Mouse (Mus musculus): ENCODE data around the gene 1700109H08Rik. TPM values are rescaled to one million over a fixed set of nuclear protein-coding genes. Genes with fewer than 3 reads are reported as not detected.
"Not testable (repeated sequence)": the region's sequence is repeated elsewhere in the genome, so short reads cannot be mapped to it uniquely, and the experiment has no call there.

The 1700109H08Rik gene
- total RNA-seq (2021): 1 to 10 TPM; 2.5 to 7.3 TPM

- no peak for DNase-seq (ENCODE audit: extremely low spot score in 1 of 2, low spot score in 1 of 2)
These were observed at the start of gene 1700109H08Rik for GRCm38 (mm10) chr5:3571266-3571665. 1700109H08Rik (plus strand) TSS chr5:3571566.

- no peak for DNase-seq (ENCODE audit: extremely low spot score in 1 of 2, low spot score in 1 of 2)
These were observed 49.6 kb upstream of the 1700109H08Rik start for GRCm38 (mm10) chr5:3521741-3522140.

GRCm38 (mm10) chr5:3522826-3523225 is 48.5 kb upstream of the 1700109H08Rik start:
- no peak for DNase-seq (ENCODE audit: extremely low spot score in 1 of 2, low spot score in 1 of 2)

GRCm38 (mm10) chr5:3527041-3527691 is 44.2 kb upstream of the 1700109H08Rik start:
- DNase-seq (ENCODE audit: extremely low spot score in 1 of 2, low spot score in 1 of 2): no peak

GRCm38 (mm10) chr5:3529585-3530189 is 41.7 kb upstream of the 1700109H08Rik start:
- DNase-seq (ENCODE audit: extremely low spot score in 1 of 2, low spot score in 1 of 2): no peak

- DNase-seq (ENCODE audit: extremely low spot score in 1 of 2, low spot score in 1 of 2): not testable (repeated sequence)
These were observed 39.3 kb upstream of the 1700109H08Rik start for GRCm38 (mm10) chr5:3532048-3532447.

GRCm38 (mm10) chr5:3536592-3537212 is 34.7 kb upstream of the 1700109H08Rik start:
- DNase-seq (ENCODE audit: extremely low spot score in 1 of 2, low spot score in 1 of 2): no peak

GRCm38 (mm10) chr5:3538505-3539472 is 32.6 kb upstream of the 1700109H08Rik start:
- DNase-seq (ENCODE audit: extremely low spot score in 1 of 2, low spot score in 1 of 2): no peak

- DNase-seq (ENCODE audit: extremely low spot score in 1 of 2, low spot score in 1 of 2): no peak
These were observed 29.5 kb upstream of the 1700109H08Rik start for GRCm38 (mm10) chr5:3541871-3542270.

GRCm38 (mm10) chr5:3543629-3544479 is 27.5 kb upstream of the 1700109H08Rik start, which contains the start of gene Fam133b:
Fam133b (plus strand) TSS chr5:3543833.
- DNase-seq (ENCODE audit: extremely low spot score in 1 of 2, low spot score in 1 of 2): peak; percentile 99 to 100

- DNase-seq (ENCODE audit: extremely low spot score in 1 of 2, low spot score in 1 of 2): no peak
These were observed 26.9 kb upstream of the 1700109H08Rik start for GRCm38 (mm10) chr5:3544480-3544769.

GRCm38 (mm10) chr5:3546226-3546625 is 25.1 kb upstream of the 1700109H08Rik start:
- DNase-seq (ENCODE audit: extremely low spot score in 1 of 2, low spot score in 1 of 2): no peak

GRCm38 (mm10) chr5:3551481-3551880 is 19.9 kb upstream of the 1700109H08Rik start:
- no peak for DNase-seq (ENCODE audit: extremely low spot score in 1 of 2, low spot score in 1 of 2)

GRCm38 (mm10) chr5:3554198-3554597 is 17.2 kb upstream of the 1700109H08Rik start:
- DNase-seq (ENCODE audit: extremely low spot score in 1 of 2, low spot score in 1 of 2): no peak

GRCm38 (mm10) chr5:3574825-3575224 is 3.5 kb downstream of the 1700109H08Rik start:
- no peak for DNase-seq (ENCODE audit: extremely low spot score in 1 of 2, low spot score in 1 of 2)

GRCm38 (mm10) chr5:3577939-3578338 is 6.6 kb downstream of the 1700109H08Rik start:
- DNase-seq (ENCODE audit: extremely low spot score in 1 of 2, low spot score in 1 of 2): no peak

- no peak for DNase-seq (ENCODE audit: extremely low spot score in 1 of 2, low spot score in 1 of 2)
These were observed 7.7 kb downstream of the 1700109H08Rik start for GRCm38 (mm10) chr5:3579066-3579465.

GRCm38 (mm10) chr5:3595693-3596398 is 24.5 kb downstream of the 1700109H08Rik start, which contains the start of gene Pex1:
Pex1 (plus strand) TSS chr5:3596066.
- DNase-seq (ENCODE audit: extremely low spot score in 1 of 2, low spot score in 1 of 2): peak; percentile 80 to 86

GRCm38 (mm10) chr5:3596399-3596766 is 25.0 kb downstream of the 1700109H08Rik start, which contains the start of gene Rbm48:
Rbm48 (minus strand) TSS chr5:3596585.
- DNase-seq (ENCODE audit: extremely low spot score in 1 of 2, low spot score in 1 of 2): peak; percentile 73 to 76
